Mouse (Mus musculus): ENCODE results near the gene Nfam1. TPM values are rescaled to one million over a fixed set of nuclear protein-coding genes. Genes with fewer than 3 reads are reported as not detected.

Nfam1 gene
- 17.0 and 26.0 TPM in 2 replicates for polyA plus RNA-seq (2012; rRNA removed; ENCODE audit: low replicate concordance)

GRCm38 (mm10) chr15:83032981-83033541 lies at the start of gene Nfam1:
TSS of gene Nfam1 (minus strand) at chr15:83033306.

GRCm38 (mm10) chr15:82987732-82988112 lies 45.4 kb downstream of the Nfam1 start, which contains the start of gene Tcf20:
TSS of gene Tcf20 (minus strand) at chr15:82987872.

Other genes with a start within 250 kb of the Nfam1 start
- gene Cyp2d26, start 239.0 kb downstream of the Nfam1 start, polyA plus RNA-seq (2012; rRNA removed; ENCODE audit: low replicate concordance) = 0.14 and 4.4 TPM in 2 replicates
- gene Tcf20, start 45.4 kb downstream of the Nfam1 start, polyA plus RNA-seq (2012; rRNA removed; ENCODE audit: low replicate concordance) = 13.8 and 21.9 TPM in 2 replicates
- 69.7 and 83.5 TPM in 2 replicates for gene Serhl, start 56.2 kb upstream of the Nfam1 start, polyA plus RNA-seq (2012; rRNA removed; ENCODE audit: low replicate concordance)
- 108 and 127 TPM in 2 replicates for gene Rrp7a, start 89.5 kb upstream of the Nfam1 start, polyA plus RNA-seq (2012; rRNA removed; ENCODE audit: low replicate concordance)
- gene Poldip3, start 116.1 kb upstream of the Nfam1 start, polyA plus RNA-seq (2012; rRNA removed; ENCODE audit: low replicate concordance) = 50.0 and 62.5 TPM in 2 replicates
- gene Cyb5r3, start 139.3 kb upstream of the Nfam1 start, polyA plus RNA-seq (2012; rRNA removed; ENCODE audit: low replicate concordance) = 193 and 222 TPM in 2 replicates
- gene A4galt, start 218.5 kb upstream of the Nfam1 start, polyA plus RNA-seq (2012; rRNA removed; ENCODE audit: low replicate concordance) = 22.1 and 29.7 TPM in 2 replicates

All from mammary gland, adult 2 months (tissue).